ENCODE assay signal across 13 mouse cellular contexts in genomic region chr6:135029246-135029645, GRCm38 (mm10). TPM values are rescaled to one million over a fixed set of nuclear protein-coding genes. Genes with fewer than 3 reads are reported as not detected.
DNase-seq lines count a peak whose midpoint lies in the region; ATAC-seq and TF ChIP-seq lines count a peak whose summit lies in the region.
"Had no signal": no experiment of that assay in that cellular context is flagged by ENCODE, and none has a peak within 500 bp of the region (broad histone marks: within the 10 kb centered on the region; RNA-seq: fewer than 3 reads in every experiment).

No protein-coding gene starts in this region.

- no peaks in the 10 kb centered on the region for H3K4me1 ChIP-seq in kidney, postnatal 0 days (replicated peaks; ENCODE audit: insufficient read depth, low read length)
- H3K4me1 ChIP-seq: liver, embryonic 13.5 days; midbrain, embryonic 12.5 days had no signal

- no peaks in the 10 kb centered on the region for H3K27me3 ChIP-seq in kidney, postnatal 0 days (ENCODE audit: insufficient read depth, low read length)
- H3K27me3 ChIP-seq: embryonic facial prominence, embryonic 15.5 days; liver, embryonic 13.5 days; midbrain, embryonic 12.5 days had no signal

- 0 out of 2 replicates have a peak, but pooled peaks cover 3% of the 10 kb centered on the region for H3K36me3 ChIP-seq in kidney, postnatal 0 days (ENCODE audit: insufficient read depth, low read length)

- no peak for TF ChIP-seq CTCF in kidney, postnatal 0 days (IDR thresholded peaks at IDR 0.05; ENCODE audit: low read depth)

- ATAC-seq in granulocyte monocyte progenitor cell, adult 5-6 weeks (replicated peaks; ENCODE audit: poor library complexity, severe bottlenecking) = peak; percentile 64
- ATAC-seq in kidney, postnatal 0 days (replicated peaks; ENCODE audit: low FRiP score, low read depth) = peak; percentile 90
- ATAC-seq in inflammation-experienced regulatory T-cells, adult 6 months = no peak

- H3K4me3 ChIP-seq in kidney, postnatal 0 days (replicated peaks; ENCODE audit: low read depth, low read length) = no peak overlapping the region
- H3K4me3 ChIP-seq: embryonic facial prominence, embryonic 15.5 days; heart, adult 2 months; liver, embryonic 13.5 days; midbrain, embryonic 12.5 days had no signal

- peak; percentile 57 for DNase-seq in 416B (ENCODE audit: low read depth)
- DNase-seq in kidney, postnatal 0 days (ENCODE audit: low spot score) = peak; percentile 71
- DNase-seq in lung, postnatal 25 days (ENCODE audit: low spot score) = peak; percentile 42
- DNase-seq in adrenal gland, adult (ENCODE audit: inconsistent age in 2 of 2, low spot score in 1 of 2) = no peak
- DNase-seq in neural tube, embryonic 10.5 days (ENCODE audit: extremely low spot score, low spot score) = no peak
- DNase-seq: cerebellum, adult 8-10 months; heart, adult 2 months; liver, embryonic 13.5 days had no signal

- WGBS in kidney, postnatal 0 days = 21% methylated on average over 4 of the region's 4 CpGs

- no peaks in the 10 kb centered on the region for H3K9me3 ChIP-seq in kidney, postnatal 0 days (replicated peaks; ENCODE audit: low read length)
- H3K9me3 ChIP-seq: embryonic facial prominence, embryonic 15.5 days; liver, embryonic 13.5 days; midbrain, embryonic 12.5 days had no signal

- H3K27ac ChIP-seq in kidney, postnatal 0 days = peak overlapping the region; percentile 36; the same call in 1 of the 2 replicates
- H3K27ac ChIP-seq: embryonic facial prominence, embryonic 15.5 days; heart, adult 2 months; liver, embryonic 13.5 days; midbrain, embryonic 12.5 days had no signal

- no peak overlapping the region for H3K4me2 ChIP-seq in kidney, postnatal 0 days (ENCODE audit: low read length)
- H3K4me2 ChIP-seq: embryonic facial prominence, embryonic 15.5 days; liver, embryonic 13.5 days; midbrain, embryonic 12.5 days had no signal

- H3K9ac ChIP-seq in kidney, postnatal 0 days (ENCODE audit: low read depth, low read length) = no peak overlapping the region
- H3K9ac ChIP-seq: embryonic facial prominence, embryonic 15.5 days; liver, embryonic 13.5 days; midbrain, embryonic 12.5 days had no signal

RNA-seq across cellular contexts. Expression of gene Ddx47, which starts 17.8 kb away (rescaled TPM):
- 60.2 and 87.6 TPM in 2 replicates for total RNA-seq in granulocyte monocyte progenitor cell, adult 5-6 weeks (2014; fragmentation: Nextera tagmentation)
- total RNA-seq in granulocyte monocyte progenitor cell, adult 5-6 weeks (2017) = 72.0 and 96.9 TPM in 2 replicates
- polyA plus RNA-seq in kidney, postnatal 0 days (2015; fragmentation: Nextera tagmentation; extraction: Ambion mirVana) = 85.9 and 91.6 TPM in 2 replicates
- 100 to 1,000 TPM; 133 to 189 (median 188) TPM for polyA plus RNA-seq in inflammation-experienced regulatory T-cells, adult 6 months (2017; shearing (Covaris generic))

RNA-seq across cellular contexts. Expression of gene Gprc5a, which starts 36.2 kb away (rescaled TPM):
- total RNA-seq in granulocyte monocyte progenitor cell, adult 5-6 weeks (2014; fragmentation: Nextera tagmentation) = not detected in 2 replicates
- not detected in 2 replicates for total RNA-seq in granulocyte monocyte progenitor cell, adult 5-6 weeks (2017)
- 14.6 and 15.7 TPM in 2 replicates for polyA plus RNA-seq in kidney, postnatal 0 days (2015; fragmentation: Nextera tagmentation; extraction: Ambion mirVana)
- polyA plus RNA-seq in inflammation-experienced regulatory T-cells, adult 6 months (2017; shearing (Covaris generic)) = under 1 TPM; 0.28 to 0.73 (median 0.59) TPM

RNA-seq across cellular contexts. Expression of gene Apold1, which starts 47.7 kb away (rescaled TPM):
- not detected in 2 replicates for total RNA-seq in granulocyte monocyte progenitor cell, adult 5-6 weeks (2014; fragmentation: Nextera tagmentation)
- not detected in 2 replicates for total RNA-seq in granulocyte monocyte progenitor cell, adult 5-6 weeks (2017)
- 4.4 and 4.5 TPM in 2 replicates for polyA plus RNA-seq in kidney, postnatal 0 days (2015; fragmentation: Nextera tagmentation; extraction: Ambion mirVana)
- under 1 TPM in 2 of 3 experiments, not detected in 1; 0.09 to 0.33 TPM for polyA plus RNA-seq in inflammation-experienced regulatory T-cells, adult 6 months (2017; shearing (Covaris generic))
- total RNA-seq: neutrophil, adult 5-6 weeks had no signal

Comparison
In these comparisons a context has a peak if more than half of its experiments do, and no peak if none do; other contexts are left out.
1. DNase-seq: peak in 416B (single experiment), kidney, postnatal 0 days (single experiment) and lung, postnatal 25 days (single experiment); none in adrenal gland, adult (0 of 2) and neural tube, embryonic 10.5 days (single experiment).